In the genomic region with DNA sequence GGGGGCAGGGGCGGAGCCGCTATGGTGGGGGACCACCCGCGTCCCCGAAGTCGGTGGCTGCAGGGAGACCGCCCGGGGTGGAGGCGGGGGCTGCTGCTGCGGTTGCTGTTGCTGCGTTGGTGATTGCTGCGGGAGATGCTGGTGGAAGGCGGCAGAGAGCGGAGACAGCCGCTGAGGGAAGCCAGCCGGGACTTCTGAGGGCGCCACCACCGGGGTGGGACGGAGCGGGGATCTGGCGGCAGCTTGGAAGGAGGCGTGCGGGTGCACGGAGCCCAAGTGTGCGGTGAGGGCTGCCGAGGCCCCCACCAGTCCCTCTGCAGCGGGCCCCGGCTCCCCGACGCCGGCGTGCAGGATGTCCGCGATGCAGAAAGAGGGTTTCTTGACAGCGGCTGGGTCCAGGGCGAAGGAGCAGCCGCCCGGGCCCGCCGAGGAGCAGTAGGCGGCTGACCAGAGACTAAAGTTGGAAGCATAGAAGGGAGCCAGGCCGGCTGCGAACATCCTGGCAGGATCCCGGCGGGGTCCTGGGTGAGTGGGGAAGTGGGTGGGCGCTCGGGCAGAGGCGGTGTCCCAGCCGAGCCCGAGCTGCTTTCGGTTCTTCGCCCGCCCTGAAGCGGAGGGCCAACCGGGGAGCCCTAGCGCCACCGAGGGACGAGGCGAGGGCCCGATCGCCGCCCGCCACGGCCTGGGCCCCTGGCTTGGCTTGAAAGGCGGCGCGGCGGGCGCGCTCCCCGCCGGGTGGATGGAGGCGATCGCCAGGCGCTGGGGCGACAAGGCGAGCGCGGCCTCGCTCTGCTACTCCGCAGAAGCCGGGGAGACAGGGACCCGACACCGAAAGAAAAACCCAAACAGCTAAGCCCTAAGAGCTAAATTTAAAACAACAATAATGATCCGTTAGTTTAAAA, we compare ENCODE assay signal across 8 mouse cellular contexts. TPM values are rescaled to one million over a fixed set of nuclear protein-coding genes. Genes with fewer than 3 reads are reported as not detected.
DNase-seq lines count a peak whose midpoint lies in the region; TF ChIP-seq lines count a peak whose summit lies in the region.

No protein-coding gene starts in this region.

- no peak for TF ChIP-seq POLR2A in kidney, adult 2 months (IDR thresholded peaks at IDR 0.05; ENCODE audit: low read depth, low read length)

- intact Hi-C loops in left cerebral cortex, postnatal 36 days (cut with DNase I) = no loop called here
- intact Hi-C loops in left cerebral cortex, postnatal 4 days (cut with DNase I) = loop anchor here (10.0 kb wide), 1 partner anchor 287 kb away; no protein-coding TSS in a partner anchor

- H3K4me3 ChIP-seq in embryonic facial prominence, embryonic 10.5 days = peak overlapping the region; percentile 68
- H3K4me3 ChIP-seq in kidney, adult 2 months (ENCODE audit: insufficient read depth, low read depth, low read length) = peak overlapping the region; percentile 62

- H3K9me3 ChIP-seq in embryonic facial prominence, embryonic 10.5 days = no peaks in the 10 kb centered on the region

- under 1% methylated on average over 85 of the region's 85 CpGs for WGBS in embryonic facial prominence, embryonic 10.5 days
- 1% methylated on average over 85 of the region's 85 CpGs for WGBS in kidney, adult 2 months

- no peaks in the 10 kb centered on the region for H3K36me3 ChIP-seq in embryonic facial prominence, embryonic 10.5 days (replicated peaks)
- no peaks in the 10 kb centered on the region for H3K36me3 ChIP-seq in kidney, adult 2 months (ENCODE audit: control insufficient read depth, insufficient read depth, low read length)

- H3K4me1 ChIP-seq in embryonic facial prominence, embryonic 10.5 days = peaks cover 32% of the 10 kb centered on the region
- 0 out of 2 replicates have a peak, but pooled peaks cover 2% of the 10 kb centered on the region for H3K4me1 ChIP-seq in kidney, adult 2 months (ENCODE audit: control insufficient read depth, insufficient read depth, low read length)

- peak; percentile 23 to 33 for DNase-seq in left cerebral cortex, postnatal 36 days (ENCODE audit: low spot score in 2 of 2)
- DNase-seq in left cerebral cortex, postnatal 4 days = no peak
- peak; percentile 71 for DNase-seq in embryonic facial prominence, embryonic 10.5 days (ENCODE audit: low spot score)
- DNase-seq in heart, adult 8-10 months (ENCODE audit: low spot score) = peak; percentile 49
- peak; percentile 50 for DNase-seq in kidney, adult 2 months
- DNase-seq in lung, postnatal 10 days = peak; percentile 72
- DNase-seq in skeletal muscle tissue, adult 2 months (ENCODE audit: low read depth, low spot score) = peak; percentile 55
- no peak for DNase-seq in frontal cortex, adult 2 months (ENCODE audit: extremely low spot score in 1 of 2, low spot score in 1 of 2)

- H3K27me3 ChIP-seq in embryonic facial prominence, embryonic 10.5 days (replicated peaks; ENCODE audit: low read depth, poor library complexity, severe bottlenecking) = peaks cover 98% of the 10 kb centered on the region
- peaks cover 8% of the 10 kb centered on the region for H3K27me3 ChIP-seq in kidney, adult 2 months (replicated peaks; ENCODE audit: control insufficient read depth, insufficient read depth, low read length)

- peak overlapping the region; percentile 65 for H3K27ac ChIP-seq in embryonic facial prominence, embryonic 10.5 days (replicated peaks)
- H3K27ac ChIP-seq in kidney, adult 2 months (ENCODE audit: insufficient read depth, low read depth, low read length) = peak overlapping the region; percentile 72

- TF ChIP-seq CTCF in kidney, adult 2 months (conservative IDR thresholded peaks at IDR 0.05; ENCODE audit: insufficient read depth, insufficient read length, low read depth, low read length) = no peak

RNA-seq across cellular contexts. Expression of a gene that starts 0.5 kb away (rescaled TPM):
- total RNA-seq in left cerebral cortex, postnatal 36 days (2021) = 1 to 10 TPM; 1.1 to 1.4 TPM
- 1 to 10 TPM; 1.2 to 1.4 TPM for total RNA-seq in left cerebral cortex, postnatal 4 days (2021)
- polyA plus RNA-seq in embryonic facial prominence, embryonic 10.5 days (2016; fragmentation: Nextera tagmentation; extraction: Ambion mirVana) = 5.8 and 7.7 TPM in 2 replicates
- 1 to 10 TPM; 7.3 to 8.4 (median 8.0) TPM for total RNA-seq in heart, adult 8-10 months (2022)
- polyA plus RNA-seq in kidney, adult 2 months (2012; rRNA removed) = 7.4 and 8.1 TPM in 2 replicates
- polyA plus RNA-seq in frontal cortex, adult 2 months (2012; rRNA removed) = 0.76 and 0.96 TPM in 2 replicates

Comparison
In these comparisons a context has a peak if more than half of its experiments do, and no peak if none do; other contexts are left out.
1. DNase-seq: peak in left cerebral cortex, postnatal 36 days (2 of 2), embryonic facial prominence, embryonic 10.5 days (single experiment), heart, adult 8-10 months (single experiment), kidney, adult 2 months (single experiment), lung, postnatal 10 days (single experiment) and skeletal muscle tissue, adult 2 months (single experiment); none in left cerebral cortex, postnatal 4 days (single experiment) and frontal cortex, adult 2 months (0 of 2).